Mouse (Mus musculus): ENCODE data around the gene Soat1.

DNA sequence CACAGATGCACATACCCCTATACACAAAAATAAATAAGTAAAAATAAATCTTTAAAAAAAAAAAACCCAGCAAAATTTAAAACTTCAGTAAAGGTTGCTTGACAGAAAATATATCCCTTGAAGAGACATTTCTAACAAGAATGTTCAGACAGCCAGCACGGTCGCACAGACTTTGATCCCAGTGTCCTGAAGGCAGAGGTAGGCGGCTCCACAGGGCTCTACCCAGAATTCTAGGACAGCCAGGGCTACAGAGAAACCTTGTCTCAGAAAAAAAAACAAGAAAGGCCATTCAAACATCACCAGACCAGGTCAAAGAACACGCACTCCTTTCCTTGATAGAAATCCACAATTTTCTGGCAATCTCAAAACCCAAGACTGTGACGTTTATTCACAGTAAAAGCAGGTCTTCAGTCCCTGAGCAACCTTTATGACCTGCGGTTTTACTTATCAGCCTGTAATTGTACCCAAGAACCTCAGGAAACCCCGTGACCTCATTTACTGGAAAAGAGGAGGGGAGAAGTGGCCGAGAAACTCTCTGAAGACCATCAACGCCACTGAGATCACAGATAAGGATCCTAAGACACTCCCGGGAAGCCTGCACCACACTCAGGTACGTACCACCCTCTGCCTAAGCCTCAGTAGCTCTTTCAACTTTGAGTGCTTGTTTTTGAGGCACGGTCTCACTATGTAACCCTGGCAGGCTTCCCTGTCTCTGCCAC is 11.7 kb downstream of the Soat1 start:
- TF ChIP-seq GATA1 (IDR thresholded peaks at IDR 0.05; ENCODE audit: borderline replicate concordance, low read length) (no peak), FLI1 (IDR thresholded peaks at IDR 0.05; ENCODE audit: low read length) (no peak)
